8 mouse cellular contexts compared by ENCODE assay signal in the genomic region with DNA sequence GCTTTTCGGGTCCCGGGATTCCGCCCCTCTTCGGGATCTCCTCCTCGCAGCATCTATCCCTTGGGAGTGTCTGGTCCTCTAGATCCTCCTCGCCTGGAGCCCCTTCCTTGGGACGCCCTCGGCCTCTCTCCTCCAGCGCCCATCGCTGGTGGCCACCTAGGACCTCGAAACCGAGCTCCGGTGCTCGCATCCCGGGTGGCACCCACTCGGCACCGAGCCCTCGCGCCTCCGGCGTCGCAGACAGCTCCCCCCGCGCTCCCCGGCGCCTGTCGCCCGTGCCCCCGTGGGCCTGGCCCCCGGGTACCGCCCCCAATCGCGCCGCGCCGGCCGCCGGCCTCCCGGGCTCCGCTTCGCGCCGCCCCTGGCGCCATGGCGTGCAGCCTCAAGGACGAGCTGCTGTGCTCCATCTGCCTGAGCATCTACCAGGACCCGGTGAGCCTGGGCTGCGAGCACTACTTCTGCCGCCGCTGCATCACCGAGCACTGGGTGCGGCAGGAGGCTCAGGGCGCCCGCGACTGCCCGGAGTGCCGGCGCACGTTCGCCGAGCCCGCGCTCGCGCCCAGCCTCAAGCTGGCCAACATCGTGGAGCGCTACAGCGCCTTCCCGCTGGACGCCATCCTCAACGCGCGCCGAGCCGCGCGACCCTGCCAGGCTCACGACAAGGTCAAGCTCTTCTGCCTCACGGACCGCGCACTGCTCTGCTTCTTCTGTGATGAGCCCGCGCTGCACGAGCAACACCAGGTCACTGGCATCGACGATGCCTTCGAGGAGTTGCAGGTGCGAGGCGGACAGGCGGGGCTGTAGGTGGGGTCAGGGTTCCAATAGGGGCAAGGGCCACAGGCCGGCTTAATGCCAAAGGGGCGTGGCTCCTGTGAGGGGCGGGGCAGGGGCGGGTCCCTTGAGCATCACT. TPM values are rescaled to one million over a fixed set of nuclear protein-coding genes. Genes with fewer than 3 reads are reported as not detected.
DNase-seq lines count a peak whose midpoint lies in the region; ATAC-seq and TF ChIP-seq lines count a peak whose summit lies in the region.

No protein-coding gene starts in this region.

- H3K9ac ChIP-seq in embryonic facial prominence, embryonic 12.5 days, result peak overlapping the region; percentile 71
- peak overlapping the region; percentile 36; the same call in 1 of the 2 replicates for H3K9ac ChIP-seq in heart, postnatal 0 days (replicated peaks; ENCODE audit: low read depth, low read length)

- DNase-seq in ES-CJ7 (ENCODE audit: low read depth, low spot score), result peak; percentile 68
- DNase-seq in adrenal gland, postnatal 10 days, result peak; percentile 78
- DNase-seq in heart, postnatal 0 days (ENCODE audit: low spot score), result no peak
- peak; percentile 51 to 78 for DNase-seq in kidney, postnatal 25 days
- peak; percentile 9 for DNase-seq in lung, postnatal 36 days
- peak; percentile 69 for DNase-seq in retina, postnatal 1 day
- peak; percentile 53 for DNase-seq in urinary bladder, postnatal 14 days (ENCODE audit: low spot score)

- H3K36me3 ChIP-seq in embryonic facial prominence, embryonic 12.5 days, result peaks cover 4% of the 10 kb centered on the region; the same call in 1 of the 2 replicates
- no peaks in the 10 kb centered on the region; the same call in 1 of the 2 replicates for H3K36me3 ChIP-seq in heart, postnatal 0 days (replicated peaks; ENCODE audit: control insufficient read depth, insufficient read depth, low read length)

- no peaks in the 10 kb centered on the region; the same call in 1 of the 2 replicates for H3K9me3 ChIP-seq in embryonic facial prominence, embryonic 12.5 days
- H3K9me3 ChIP-seq in heart, postnatal 0 days (replicated peaks; ENCODE audit: control insufficient read depth, low read length), result 0 out of 2 replicates have a peak, but pooled peaks cover 5% of the 10 kb centered on the region

- TF ChIP-seq CTCF in heart, postnatal 0 days (IDR thresholded peaks at IDR 0.05; ENCODE audit: low read depth), result no peak

- H3K4me2 ChIP-seq in embryonic facial prominence, embryonic 12.5 days (replicated peaks), result peak overlapping the region; percentile 88
- H3K4me2 ChIP-seq in heart, postnatal 0 days (ENCODE audit: low read depth, low read length), result peak overlapping the region; percentile 96

- no peak for TF ChIP-seq EP300 in heart, postnatal 0 days (IDR thresholded peaks at IDR 0.05; ENCODE audit: low read depth)

- WGBS in embryonic facial prominence, embryonic 12.5 days, result under 1% methylated on average over 94 of the region's 94 CpGs
- 2% methylated on average over 88 of the region's 94 CpGs for WGBS in heart, postnatal 0 days

- H3K27ac ChIP-seq in embryonic facial prominence, embryonic 12.5 days, result peak overlapping the region; percentile 80
- H3K27ac ChIP-seq in heart, postnatal 0 days (ENCODE audit: low read depth), result no peak overlapping the region

- H3K27me3 ChIP-seq in embryonic facial prominence, embryonic 12.5 days, result no peaks in the 10 kb centered on the region; the same call in 1 of the 2 replicates
- peaks cover 16% of the 10 kb centered on the region for H3K27me3 ChIP-seq in heart, postnatal 0 days (ENCODE audit: control insufficient read depth, insufficient read depth, low read length)

- peaks cover 41% of the 10 kb centered on the region for H3K4me1 ChIP-seq in embryonic facial prominence, embryonic 12.5 days
- H3K4me1 ChIP-seq in heart, postnatal 0 days (ENCODE audit: control insufficient read depth, insufficient read depth), result 0 out of 2 replicates have a peak, but pooled peaks cover 9% of the 10 kb centered on the region

- ATAC-seq in embryonic facial prominence, embryonic 12.5 days (ENCODE audit: insufficient number of reproducible peaks, insufficient read depth, low FRiP score, low TSS enrichment), result peak; percentile 26
- peak; percentile 45 for ATAC-seq in heart, postnatal 0 days (ENCODE audit: insufficient read depth, low read depth)

- H3K4me3 ChIP-seq in embryonic facial prominence, embryonic 12.5 days, result peak overlapping the region; percentile 66
- peak overlapping the region; percentile 70 for H3K4me3 ChIP-seq in heart, postnatal 0 days (ENCODE audit: low read depth, low read length)

RNA-seq across cellular contexts. Expression of a gene that starts 0.7 kb away (rescaled TPM):
- total RNA-seq in adrenal gland, postnatal 10 days (2021), result 10 to 100 TPM; 10.6 to 11.5 TPM
- polyA plus RNA-seq in embryonic facial prominence, embryonic 12.5 days (2016; fragmentation: Nextera tagmentation; extraction: Ambion mirVana), result 18.8 and 19.7 TPM in 2 replicates
- 0.89 and 1.1 TPM in 2 replicates for total RNA-seq in heart, postnatal 0 days (2014; rRNA removed; ENCODE audit: low replicate concordance)
- polyA plus RNA-seq in heart, postnatal 0 days (2015; fragmentation: Nextera tagmentation; extraction: Ambion mirVana), result 0.84 and 0.87 TPM in 2 replicates
